Mouse (Mus musculus): ENCODE results near the gene Scfd2.

Scfd2 gene

DNA sequence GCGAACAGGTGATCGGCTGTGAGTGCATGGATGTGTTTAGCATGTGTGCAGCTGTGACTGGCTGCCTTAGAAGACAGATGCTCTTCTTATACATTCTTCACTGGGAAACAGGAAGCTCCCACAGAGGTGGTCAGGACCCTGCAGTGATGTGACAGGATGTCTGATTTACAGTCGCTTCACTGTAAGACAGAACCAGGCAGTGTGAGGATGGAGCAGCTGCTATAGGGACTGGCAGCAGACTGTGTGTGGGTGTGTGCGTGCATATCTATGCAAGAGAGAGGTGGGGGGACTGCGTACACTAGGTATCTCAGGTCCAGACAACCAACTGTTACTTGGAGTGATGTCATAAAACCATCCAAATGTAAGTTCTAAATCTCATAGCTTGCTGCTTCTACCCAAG is 254.3 kb downstream of the Scfd2 start:
- DNase-seq (ENCODE audit: low read depth), result no peak

DNA sequence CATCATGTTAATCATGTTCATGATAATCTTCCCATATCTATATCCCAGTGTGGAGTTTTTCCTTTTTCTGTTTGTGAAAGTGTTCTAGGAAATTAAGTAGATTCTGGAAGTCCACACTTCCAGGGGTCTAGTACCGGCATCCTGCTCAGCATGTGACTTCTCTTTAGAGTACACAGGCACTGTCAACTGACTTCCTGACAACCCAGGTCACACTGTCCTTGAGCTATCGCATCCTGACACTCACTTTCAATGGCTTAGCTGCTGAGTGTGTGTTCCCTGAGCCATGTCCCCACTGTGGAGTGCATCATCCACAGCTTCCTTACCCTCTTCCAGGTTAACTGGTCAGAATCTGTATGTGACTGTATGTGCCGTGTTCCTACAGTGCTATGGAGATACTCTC is 258.2 kb downstream of the Scfd2 start:
- no peak for DNase-seq (ENCODE audit: low read depth)

DNA sequence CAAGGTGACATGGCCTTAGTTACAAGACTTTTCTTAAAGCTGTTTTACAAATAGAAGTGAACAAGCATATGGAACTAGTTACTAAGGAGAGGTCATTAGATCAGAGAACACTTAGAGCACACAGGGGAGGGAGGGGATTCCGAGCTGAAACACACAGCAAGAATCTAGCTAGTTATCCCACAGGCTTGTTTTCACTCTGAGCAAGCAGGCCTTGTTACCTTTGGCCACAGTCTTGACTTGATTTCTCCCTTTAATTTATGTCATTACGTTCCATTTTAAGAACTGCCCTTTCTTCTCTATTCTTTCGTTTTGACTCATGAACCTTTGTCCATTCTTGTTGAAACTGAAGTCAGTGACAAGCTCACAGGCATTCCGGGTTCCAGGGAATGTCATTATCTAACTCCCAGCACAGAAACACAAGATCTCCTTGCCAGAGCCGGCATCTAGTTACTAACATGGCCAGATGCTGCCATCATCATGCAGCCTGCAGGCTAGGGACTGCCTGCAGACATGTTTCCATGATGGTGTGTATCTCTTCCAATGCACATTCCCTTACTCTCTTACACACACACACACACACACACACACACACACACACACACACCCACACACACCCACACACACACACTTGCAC is 263.7 kb downstream of the Scfd2 start:
- peak; percentile 70 for DNase-seq (ENCODE audit: low read depth)

DNA sequence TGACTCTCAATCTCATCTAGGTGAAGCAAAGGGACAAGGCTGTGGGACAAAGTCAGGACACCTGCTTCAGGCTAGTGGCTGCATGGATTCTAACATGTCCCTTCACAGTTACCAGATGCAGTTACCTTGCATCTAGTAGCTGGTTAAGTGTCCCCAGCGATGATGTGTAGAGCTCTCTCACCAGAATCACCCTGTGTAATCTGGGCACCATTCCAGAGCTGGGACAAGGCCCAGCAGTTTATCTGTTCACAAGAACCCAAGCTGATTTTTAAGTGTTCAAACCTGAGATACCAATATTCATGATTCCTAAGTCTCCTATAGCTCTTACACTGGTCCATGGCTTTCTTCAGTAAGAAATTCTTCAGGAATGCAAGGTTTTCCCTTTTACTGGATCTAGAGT is 264.4 kb downstream of the Scfd2 start:
- peak; percentile 48 for DNase-seq (ENCODE audit: low read depth)

DNA sequence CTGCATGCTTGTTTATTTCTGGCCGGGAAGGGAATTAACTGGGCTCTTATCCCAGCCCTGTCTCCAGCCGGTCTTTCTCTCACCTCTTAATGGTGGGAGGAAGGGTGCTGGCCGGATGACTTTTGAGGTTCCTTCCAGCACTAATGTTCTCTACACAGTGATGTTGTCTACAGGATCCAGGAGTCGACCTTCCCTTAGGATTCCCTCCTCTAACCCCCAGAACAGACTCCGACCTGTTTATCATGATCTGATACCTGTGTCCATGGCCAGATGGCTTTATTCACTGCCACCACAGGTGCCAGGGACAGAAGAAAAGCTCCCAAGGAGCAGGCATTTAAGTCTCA is 265.1 kb downstream of the Scfd2 start:
- no peak for DNase-seq (ENCODE audit: low read depth)

DNA sequence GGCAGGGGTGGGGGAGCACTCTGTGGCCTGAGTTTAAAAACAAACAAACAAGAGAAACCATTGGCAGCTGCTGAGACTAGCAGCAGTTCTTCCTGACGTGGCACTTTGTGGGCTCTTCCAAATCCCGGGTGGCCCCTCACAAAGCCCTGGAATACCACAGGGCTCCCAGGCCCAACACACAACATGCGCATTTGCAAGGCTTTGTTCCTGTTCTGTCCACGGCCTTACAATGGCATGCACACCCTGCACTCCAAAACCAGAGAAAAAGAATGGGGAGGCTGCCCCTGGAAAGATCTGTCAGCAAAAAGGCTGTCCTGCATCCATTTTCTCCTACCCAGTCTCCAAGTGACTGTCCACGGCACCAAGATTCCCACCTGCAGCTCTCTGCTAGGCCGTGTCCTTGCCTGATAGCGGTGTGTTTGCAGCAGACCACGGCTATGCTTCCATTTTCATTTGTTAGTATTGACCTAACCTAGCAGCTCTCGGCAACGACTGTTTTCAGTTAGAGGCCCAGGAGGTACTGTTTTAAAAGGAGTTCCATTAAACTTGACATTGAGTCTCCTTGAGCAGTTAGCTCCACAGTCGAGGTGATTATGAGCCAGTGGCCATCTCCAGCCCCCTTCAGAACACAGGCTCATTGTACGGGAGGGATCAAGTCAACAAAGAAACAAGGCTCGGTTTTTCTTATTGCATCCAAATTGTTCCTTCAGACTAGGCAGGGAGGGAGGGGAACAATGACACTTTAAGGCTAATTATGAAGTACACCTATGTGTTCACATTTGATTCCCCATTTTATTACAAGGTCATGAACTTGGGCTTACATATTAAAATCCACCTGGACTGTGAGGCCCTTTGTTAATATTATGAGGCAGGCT is 265.7 kb downstream of the Scfd2 start:
- no peak for DNase-seq (ENCODE audit: low read depth)

DNA sequence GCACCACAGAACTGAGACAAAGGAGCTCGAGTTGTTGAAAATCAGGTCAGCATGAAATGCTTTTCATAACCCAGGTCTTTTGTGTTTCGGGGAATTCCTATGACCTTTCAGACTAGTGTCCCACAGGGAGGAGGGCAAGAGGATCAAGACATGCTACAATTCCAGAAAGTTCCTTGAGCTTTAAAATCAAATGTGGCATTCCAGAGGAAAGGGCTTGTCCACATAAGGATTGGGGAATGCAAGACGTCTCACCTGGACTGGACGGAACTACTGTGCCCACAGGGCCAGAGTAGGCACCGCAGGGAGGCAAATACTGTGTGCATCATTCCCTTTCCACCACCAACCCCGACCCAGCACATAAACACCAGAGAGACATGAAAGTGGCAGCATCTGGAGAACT is 266.4 kb downstream of the Scfd2 start:
- no peak for DNase-seq (ENCODE audit: low read depth)

DNA sequence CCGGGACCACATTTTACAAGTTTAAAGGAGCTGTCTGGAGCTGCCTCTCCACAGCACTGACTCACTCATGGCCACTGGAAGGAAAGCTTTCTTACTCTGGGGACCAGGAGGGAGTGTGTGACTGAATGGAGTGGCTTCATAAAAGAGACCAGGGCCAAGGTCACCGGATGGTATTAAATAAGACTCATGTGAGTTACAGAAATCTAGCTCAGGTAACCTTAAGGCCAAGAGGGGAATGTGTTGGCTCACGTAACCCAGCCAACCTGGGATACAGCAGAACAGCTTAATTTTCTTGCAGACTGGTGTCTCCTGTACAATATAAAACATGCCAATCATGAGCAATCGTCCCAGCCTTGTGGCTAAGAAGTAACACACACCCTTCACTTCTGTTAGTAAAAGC is 267.0 kb downstream of the Scfd2 start:
- no peak for DNase-seq (ENCODE audit: low read depth)

DNA sequence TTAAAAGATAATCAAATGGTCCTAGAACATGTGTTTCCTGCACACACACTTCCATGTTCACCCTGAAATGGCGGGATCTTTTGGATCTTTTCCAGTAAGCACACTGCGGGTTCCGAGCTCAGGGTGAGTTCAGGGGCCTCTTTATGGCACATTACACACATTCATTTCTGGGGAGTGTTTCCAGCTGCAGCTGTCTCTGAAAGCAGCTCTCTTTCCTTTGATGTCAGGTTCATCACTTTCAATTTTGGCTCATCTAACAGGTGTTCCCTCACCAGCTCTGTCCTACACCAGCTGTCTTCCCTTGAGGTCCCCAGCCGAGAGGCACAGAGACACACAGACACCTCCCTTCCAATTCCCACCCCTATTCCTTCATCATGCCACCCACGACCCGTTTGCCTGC is 270.5 kb downstream of the Scfd2 start:
- DNase-seq (ENCODE audit: low read depth), result no peak

DNA sequence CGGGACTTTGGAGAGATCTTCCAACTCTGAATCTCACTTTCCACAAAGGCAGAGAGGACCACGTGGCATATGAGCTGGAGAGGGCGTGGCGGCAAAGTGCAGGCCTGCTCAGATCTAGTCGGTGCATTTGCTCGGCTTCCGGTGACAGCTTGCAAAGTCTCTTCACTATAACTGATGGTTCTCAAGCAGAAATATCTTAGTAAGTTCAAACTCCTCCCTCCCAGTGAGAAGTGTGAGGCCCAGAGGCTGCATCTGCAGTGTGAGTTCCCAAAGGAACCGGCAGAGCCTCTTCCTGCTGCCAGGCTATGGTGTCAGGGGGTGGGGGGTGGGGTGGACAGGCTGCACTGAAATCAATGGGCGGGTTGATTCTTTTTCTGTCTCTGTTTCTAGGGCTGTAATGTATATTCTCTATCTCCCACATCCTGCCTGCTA is 271.2 kb downstream of the Scfd2 start:
- DNase-seq (ENCODE audit: low read depth), result no peak

DNA sequence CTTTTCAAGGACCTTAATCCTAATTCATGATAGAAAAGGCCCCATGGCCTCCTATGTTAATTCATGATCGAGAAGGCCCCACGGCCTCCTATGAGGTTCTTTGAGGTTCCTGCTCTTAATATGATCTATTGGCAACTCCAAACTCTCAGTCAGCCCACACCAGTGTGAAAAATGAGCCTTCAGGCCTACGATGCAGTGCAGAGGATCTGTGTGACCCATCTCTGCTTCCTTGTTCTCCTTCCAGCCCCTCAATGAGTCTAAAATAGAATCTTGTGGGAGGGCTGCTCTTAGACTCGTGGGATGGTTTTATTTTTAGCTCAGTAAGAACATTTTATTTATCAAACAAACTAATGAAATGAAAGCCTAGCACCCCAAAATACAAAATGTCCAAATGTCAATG is 274.9 kb downstream of the Scfd2 start:
- no peak for DNase-seq (ENCODE audit: low read depth)

DNA sequence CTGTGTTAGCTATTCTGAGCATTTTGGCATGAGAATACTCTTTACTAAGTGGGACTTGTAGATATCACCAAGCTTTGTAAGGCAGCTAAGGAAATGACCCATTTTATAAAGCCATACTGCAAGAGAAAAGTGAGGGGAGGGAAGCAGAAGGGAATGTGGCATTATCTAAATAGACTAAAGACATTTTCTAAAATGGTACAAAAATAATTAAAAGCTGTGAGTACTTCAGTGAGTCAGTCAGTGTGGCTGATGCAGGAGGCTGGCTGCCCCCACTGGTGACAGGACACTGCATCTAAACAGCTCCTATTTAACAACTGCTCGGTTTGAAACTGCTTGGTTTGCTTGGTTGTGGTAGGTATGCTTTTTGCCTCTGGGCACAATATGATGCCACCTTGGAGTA is 276.6 kb downstream of the Scfd2 start:
- no peak for DNase-seq (ENCODE audit: low read depth)

DNA sequence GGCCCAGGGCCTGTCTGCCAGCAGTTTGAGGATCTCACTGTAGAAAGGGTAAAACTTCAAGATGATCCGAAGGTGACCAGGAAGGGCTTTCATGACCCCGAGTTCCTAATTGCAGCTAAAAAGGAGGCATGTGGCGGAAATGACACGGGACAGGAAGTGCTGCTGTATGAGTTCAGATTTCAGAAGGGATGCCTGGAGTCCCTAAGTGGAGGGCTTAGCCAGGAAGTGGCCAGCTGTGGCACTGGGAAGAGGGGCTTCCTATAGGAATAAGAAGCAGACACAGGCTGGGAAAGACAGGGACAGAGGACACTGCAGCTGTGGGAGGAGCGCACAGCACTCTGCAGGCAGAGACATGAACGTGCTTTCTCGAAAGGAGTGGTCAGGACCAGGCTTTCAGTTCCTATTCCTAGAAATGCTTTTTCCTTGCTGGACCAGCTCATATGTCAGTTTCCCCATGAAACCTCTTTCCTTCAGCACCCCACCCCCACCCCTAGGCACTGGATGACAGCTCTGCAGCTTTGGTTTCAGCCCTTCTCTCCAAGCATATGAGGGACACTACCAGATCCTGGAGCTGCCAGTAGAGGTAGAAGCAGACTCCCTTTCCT is 277.7 kb downstream of the Scfd2 start:
- DNase-seq (ENCODE audit: low read depth), result no peak

DNA sequence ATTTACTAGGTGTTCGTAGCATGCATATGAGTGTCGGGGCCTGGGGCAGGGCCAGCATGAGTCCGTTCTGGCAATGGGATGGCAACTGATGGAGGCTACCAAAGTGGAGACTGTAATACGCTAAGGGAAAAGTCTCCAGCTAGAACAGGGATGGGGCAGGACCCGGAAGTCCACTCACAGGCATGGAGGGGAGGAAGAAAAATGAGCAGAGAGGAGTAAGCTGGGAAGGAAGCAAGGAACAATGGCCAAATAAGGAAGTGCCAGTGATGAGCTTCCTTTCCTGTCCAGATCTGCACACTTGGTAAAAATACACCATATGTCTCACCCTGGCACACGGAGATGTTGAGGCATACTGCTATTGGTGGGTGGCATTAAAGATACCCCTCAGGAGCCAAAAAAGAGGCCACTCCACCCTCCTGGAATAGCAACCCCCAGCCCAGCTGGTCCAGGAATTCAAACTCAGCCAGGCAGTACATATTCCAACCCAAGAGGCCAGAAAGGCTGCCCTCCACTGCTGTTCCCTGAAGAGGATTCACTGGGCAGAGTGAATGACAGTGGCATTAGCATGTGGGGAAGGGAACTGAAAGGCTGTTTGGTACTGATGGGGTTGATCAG is 278.8 kb downstream of the Scfd2 start:
- DNase-seq (ENCODE audit: low read depth), result no peak

DNA sequence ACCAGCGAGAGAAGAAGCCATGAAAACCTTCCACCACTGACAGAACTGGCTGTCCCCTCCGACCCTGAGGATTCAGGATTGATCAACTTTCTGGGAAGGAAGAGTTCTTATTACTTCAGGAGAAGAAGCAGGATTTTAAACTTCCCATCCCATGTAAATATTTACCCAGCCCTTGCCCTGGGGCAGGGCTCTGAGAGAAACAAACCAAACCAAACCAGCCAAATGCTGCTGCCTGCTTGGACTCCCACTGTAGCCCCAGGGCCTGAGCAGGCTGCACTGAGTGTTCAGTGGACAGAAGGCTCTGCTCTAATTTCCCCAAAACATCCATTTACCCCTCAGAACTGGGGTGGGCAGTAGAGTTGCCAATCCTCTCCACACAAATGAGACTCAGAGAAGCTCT is 280.6 kb downstream of the Scfd2 start:
- DNase-seq (ENCODE audit: low read depth), result no peak

DNA sequence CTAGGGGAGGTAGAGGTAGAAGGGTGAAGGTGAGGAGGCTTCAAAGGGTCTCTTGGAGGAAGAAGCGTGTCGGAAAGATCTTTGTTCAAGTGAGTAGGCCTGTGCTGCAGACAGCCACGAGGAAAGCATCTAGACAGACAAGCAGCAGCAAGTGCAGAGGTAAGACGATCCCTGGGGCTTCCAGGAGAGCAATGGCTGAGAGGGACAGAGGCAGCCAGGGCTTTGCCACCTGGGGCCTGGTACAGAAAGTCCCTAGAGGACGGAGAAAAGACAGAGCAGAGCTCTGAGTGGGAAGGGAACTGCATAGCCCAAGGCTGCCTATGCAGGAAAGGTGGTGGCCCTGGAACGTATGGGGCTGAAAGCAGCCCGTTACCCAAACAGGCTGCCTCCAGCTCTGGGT is 281.3 kb downstream of the Scfd2 start:
- no peak for DNase-seq (ENCODE audit: low read depth)

DNA sequence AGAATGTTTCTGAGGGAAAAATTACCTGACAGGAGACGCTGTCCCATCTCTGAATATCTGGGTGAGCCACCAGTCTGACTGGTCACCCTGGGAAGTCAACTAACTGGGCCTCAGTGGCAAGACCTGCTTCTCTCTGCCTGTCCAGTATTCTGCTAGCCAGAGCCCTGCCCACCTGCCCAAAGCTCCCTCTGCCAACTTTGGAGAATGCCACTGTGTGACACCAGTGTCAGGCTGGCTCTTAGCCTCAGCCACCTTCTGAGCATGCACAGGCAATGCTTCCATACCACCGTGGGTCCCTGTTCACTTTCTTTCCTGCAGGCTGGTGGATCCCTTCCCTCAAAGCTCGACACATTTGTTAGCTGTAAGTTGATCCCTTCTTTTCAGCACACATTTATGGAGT is 281.8 kb downstream of the Scfd2 start:
- no peak for DNase-seq (ENCODE audit: low read depth)

DNA sequence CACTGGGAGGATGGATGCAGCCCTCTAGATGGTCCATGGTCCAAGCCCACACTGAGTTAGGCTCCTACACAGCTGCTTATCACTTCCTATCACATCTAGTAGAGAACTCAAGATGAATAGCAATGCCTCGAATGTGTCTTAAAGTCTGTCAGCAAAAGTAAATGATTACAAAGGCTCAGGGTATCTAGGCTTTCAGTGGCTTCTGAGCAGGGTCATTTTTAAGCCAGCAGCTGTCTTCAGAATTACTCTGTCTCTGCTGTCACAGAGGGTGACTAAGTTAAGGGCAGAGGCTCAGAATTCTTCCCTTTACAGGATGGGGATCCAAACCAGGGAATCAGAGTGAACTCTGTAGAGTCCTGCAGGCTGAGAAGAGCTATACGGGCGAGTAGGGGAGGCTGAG is 284.6 kb downstream of the Scfd2 start:
- DNase-seq (ENCODE audit: low read depth), result no peak

DNA sequence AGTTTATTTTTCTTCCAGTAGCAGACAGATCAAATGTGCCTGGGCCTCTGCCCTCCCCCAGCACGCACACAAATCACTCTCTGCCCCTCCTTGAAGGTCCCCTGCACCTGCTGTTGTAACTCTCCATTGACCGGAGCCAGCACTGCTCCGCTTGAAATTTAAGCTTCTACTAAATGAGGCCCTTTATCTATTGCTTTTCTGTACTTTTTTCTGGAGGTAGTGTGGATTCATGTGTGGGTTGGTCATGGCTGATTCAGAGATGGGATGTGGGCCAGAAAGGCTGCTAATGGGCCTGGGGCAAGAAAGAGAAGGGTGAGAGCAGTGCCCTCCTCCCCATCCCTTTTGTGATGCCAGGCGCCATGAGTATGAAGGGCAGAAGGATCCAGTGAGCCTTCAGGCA is 285.1 kb downstream of the Scfd2 start:
- peak; percentile 61 for DNase-seq (ENCODE audit: low read depth)

DNA sequence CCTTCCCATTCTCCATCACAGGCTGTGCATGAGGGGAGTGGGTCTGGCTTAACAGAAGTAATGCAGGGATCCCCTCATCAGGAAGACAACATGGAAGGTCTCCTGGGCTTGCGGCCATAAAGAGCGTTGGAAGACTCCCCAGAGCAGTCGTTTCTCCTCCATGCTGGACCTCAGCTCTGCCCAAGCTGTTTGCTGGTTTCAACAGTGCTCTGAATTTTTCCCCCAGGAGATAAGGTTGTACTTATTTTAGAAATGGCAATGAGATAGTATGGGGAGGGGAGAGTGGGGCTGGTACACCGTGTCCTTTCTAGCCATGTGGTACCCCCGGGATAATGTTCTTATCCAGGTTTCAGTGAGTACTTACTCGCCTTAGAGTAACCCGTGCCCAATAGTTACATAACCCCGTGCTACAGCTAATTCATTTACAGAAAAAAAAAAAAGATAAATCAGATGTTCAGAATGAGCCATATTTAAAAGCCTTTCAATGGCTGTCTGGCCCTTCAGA is 285.9 kb downstream of the Scfd2 start:
- DNase-seq (ENCODE audit: low read depth), result no peak

DNA sequence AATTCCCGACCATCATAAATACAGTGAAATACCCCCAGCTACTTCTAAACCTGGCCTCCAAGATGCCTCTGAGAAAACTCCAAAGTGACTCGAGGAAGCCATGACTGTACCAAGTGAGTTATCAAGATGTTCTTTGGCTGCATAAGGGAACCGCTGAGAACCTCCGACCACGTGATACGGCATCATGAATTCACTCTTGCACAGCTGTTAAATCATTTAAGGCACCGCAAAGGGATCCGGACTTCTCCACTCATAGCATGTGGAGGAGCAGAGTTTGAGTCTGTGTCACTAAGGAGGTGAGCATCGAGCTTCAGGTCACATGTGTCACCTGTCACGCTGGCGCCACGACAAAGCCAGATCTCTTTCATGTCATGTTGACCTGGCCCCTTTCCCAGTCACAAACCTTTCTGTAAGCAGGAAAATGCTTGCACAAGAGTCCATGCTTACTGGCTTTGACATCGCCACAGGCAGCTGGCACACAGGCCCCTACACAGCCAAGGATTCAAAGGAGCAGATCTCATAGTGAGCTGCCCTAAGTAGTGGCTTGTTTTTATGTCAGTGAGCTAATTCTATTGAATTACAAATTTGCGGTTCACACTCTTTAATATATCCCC is 287.0 kb downstream of the Scfd2 start:
- no peak for DNase-seq (ENCODE audit: low read depth)

DNA sequence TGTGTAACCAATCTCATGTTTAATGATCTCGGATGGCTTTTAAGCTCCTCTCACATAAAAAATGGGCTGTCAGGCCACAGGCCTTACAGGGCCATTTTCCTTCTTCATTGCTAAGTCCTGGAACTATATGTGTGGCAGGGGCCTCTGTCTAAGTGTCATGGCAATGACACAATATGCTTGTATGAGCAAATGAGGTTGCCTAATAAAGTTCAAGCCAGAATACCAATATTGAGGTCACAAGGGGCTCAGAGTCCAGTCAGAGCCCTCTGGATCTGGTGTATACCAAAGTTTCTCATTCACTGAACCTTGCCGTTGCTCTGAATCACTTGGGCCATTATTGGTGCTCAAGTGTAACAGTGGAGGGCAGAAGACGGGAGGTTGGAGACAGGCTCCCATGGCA is 288.9 kb downstream of the Scfd2 start:
- DNase-seq (ENCODE audit: low read depth), result no peak
